Mouse (Mus musculus): ENCODE measurements at regions not wholly inside any gene's neighbourhood (a gene's known extent, or its start where the extent isn't known, plus 50 kb on each side); places are given as distances from the start of the nearest gene placed in this dataset.

DNA sequence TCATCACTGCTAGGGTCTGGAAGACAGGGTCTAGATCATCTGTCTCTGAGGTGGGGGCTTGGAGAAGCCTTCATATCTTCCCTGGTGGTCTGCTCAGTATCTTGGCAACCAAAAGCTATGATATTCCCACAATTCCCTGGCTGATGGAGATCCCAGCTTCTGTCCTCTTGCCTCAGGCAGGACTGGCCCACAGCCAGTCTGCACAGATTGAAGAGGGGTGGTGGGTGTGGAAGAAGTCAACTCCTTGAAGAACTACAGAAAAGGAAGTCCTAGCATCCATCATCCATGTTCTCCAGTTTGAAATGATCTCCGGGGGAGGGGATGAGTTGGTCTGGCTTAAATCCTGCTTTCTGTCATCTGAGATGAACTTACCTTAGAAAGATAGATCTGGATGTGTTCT is 134.8 kb downstream of the Trim29 start:
- TF ChIP-seq CTCF (IDR thresholded peaks at IDR 0.05; ENCODE audit: low read depth, low read length) (no peak), POLR2A (IDR thresholded peaks at IDR 0.05; ENCODE audit: insufficient read depth, low read length) (no peak)
